Mouse (Mus musculus): ENCODE measurements around the gene Hip1. TPM values are rescaled to one million over a fixed set of nuclear protein-coding genes. Genes with fewer than 3 reads are reported as not detected.

Gene Hip1
- polyA plus RNA-seq, 1 experiment from 2014 or later, result 2.7 TPM

DNA sequence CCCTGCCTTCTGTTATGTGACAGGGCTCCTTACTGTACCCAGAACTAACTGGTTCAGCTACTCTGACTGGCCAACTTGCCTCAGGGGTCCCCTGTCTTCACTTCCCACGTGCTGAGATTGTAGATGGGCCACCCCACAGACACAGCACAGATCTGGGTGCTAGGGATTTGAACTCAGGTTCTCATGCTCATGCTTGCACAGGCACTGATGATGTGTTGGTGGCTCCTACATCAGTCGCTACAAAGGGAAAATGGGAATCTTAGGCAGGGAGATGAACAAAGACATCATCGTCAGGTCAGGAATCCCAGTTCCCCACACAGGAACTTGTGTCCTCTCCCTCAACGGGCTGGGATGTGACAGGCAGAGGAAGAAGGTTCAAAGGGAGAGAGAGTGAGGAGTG lies 31.1 kb upstream of the Hip1 start:
- no peak overlapping the region for H3K27ac ChIP-seq (ENCODE audit: low read depth)
- H3K36me3 ChIP-seq (replicated peaks; ENCODE audit: insufficient read depth, low read length), result no peaks in the 10 kb centered on the region
- H3K4me3 ChIP-seq (ENCODE audit: low read depth, low read length), result no peak overlapping the region
- H3K27me3 ChIP-seq (ENCODE audit: insufficient read depth, low read length), result no peaks in the 10 kb centered on the region
- no peaks in the 10 kb centered on the region for H3K9me3 ChIP-seq (ENCODE audit: low read length)
- 59% methylated on average over 4 of the region's 4 CpGs for WGBS (ENCODE audit: insufficient replicate concordance)
- ATAC-seq (no peak), DNase-seq (no peak)
- TF ChIP-seq CTCF (IDR thresholded peaks at IDR 0.05; ENCODE audit: low read depth), result no peak
- TF ChIP-seq EP300 (IDR thresholded peaks at IDR 0.05; ENCODE audit: low read depth), result no peak
- H3K4me1 ChIP-seq (ENCODE audit: insufficient read depth), result no peaks in the 10 kb centered on the region
- H3K9ac ChIP-seq (replicated peaks), result no peak overlapping the region
- H3K4me2 ChIP-seq (ENCODE audit: low read depth, low read length), result no peak overlapping the region

DNA sequence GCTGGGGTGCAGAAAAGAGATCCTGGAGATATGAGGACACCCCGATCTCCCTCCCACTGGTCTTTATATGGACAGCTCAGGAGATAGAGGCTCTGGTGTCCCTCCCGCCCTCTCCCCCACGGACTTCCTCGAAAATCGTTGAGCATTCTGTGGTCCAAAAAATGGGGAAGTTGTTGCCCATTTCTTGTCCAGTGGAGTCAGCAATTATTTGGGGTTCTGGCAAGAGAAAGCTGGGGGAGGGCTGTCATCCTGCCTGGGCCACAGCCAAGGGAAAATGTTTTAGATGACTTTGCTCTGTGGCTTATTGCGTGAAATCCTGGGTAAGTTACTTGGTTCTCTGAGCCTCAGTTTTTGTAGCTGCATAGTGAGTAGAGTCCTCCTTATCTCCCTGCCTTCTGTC lies 28.1 kb upstream of the Hip1 start, which contains the start of gene Ccl24:
TSS of gene Ccl24 (minus strand) at position 44 of the 400 bp plus-strand sequence.
- ATAC-seq (no peak), DNase-seq (peak; percentile 21)
- TF ChIP-seq CTCF (IDR thresholded peaks at IDR 0.05; ENCODE audit: low read depth) (no peak), EP300 (IDR thresholded peaks at IDR 0.05; ENCODE audit: low read depth) (no peak)
- H3K9me3 ChIP-seq (ENCODE audit: low read length), result no peaks in the 10 kb centered on the region
- H3K4me1 ChIP-seq (ENCODE audit: insufficient read depth), result 0 out of 2 replicates have a peak, but pooled peaks cover 4% of the 10 kb centered on the region
- no peak within 1 kb of the TSS for H3K9ac ChIP-seq (replicated peaks)
- H3K27me3 ChIP-seq (ENCODE audit: insufficient read depth, low read length), result no peaks in the 10 kb centered on the region
- H3K36me3 ChIP-seq (replicated peaks; ENCODE audit: insufficient read depth, low read length), result no peaks in the 10 kb centered on the region
- no peak within 1 kb of the TSS for H3K27ac ChIP-seq (ENCODE audit: low read depth)
- H3K4me3 ChIP-seq (ENCODE audit: low read depth, low read length), result no peak within 1 kb of the TSS
- 29% methylated on average over 6 of the region's 6 CpGs for WGBS (ENCODE audit: insufficient replicate concordance)
- H3K4me2 ChIP-seq (ENCODE audit: low read depth, low read length), result no peak within 1 kb of the TSS

DNA sequence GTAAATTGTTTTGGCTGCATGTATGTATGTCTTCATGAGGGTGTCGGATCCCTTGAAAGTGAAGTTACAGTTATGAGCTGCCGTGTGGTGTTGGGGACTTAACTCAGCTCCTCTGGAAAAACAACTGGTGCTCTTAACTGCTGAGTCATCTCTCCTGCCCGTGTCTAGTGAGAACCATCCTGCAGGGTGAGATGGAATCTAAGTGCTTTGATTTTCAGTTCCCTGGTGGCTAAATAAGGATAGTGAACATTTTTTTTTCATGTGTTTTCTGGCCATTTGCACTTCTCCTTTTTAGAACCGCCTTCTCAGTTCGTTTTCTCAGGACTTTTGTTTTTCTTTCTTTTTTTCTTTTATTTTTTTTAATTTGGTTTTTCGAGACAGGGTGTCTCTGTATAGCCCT lies 23.8 kb upstream of the Hip1 start:
- H3K4me1 ChIP-seq (ENCODE audit: insufficient read depth), result 0 out of 2 replicates have a peak, but pooled peaks cover 4% of the 10 kb centered on the region
- 35% methylated on average over 6 of the region's 6 CpGs for WGBS (ENCODE audit: insufficient replicate concordance)
- H3K27ac ChIP-seq (ENCODE audit: low read depth), result peak overlapping the region; percentile 24; the same call in 1 of the 2 replicates
- DNase-seq, result no peak
- no peaks in the 10 kb centered on the region for H3K9me3 ChIP-seq (ENCODE audit: low read length)
- no peaks in the 10 kb centered on the region for H3K36me3 ChIP-seq (replicated peaks; ENCODE audit: insufficient read depth, low read length)
- TF ChIP-seq EP300 (IDR thresholded peaks at IDR 0.05; ENCODE audit: low read depth) (no peak), CTCF (IDR thresholded peaks at IDR 0.05; ENCODE audit: low read depth) (no peak)
- H3K4me3 ChIP-seq (ENCODE audit: low read depth, low read length), result no peak overlapping the region
- no peak overlapping the region for H3K9ac ChIP-seq (replicated peaks)
- H3K27me3 ChIP-seq (ENCODE audit: insufficient read depth, low read length), result no peaks in the 10 kb centered on the region
- ATAC-seq, result no peak
- H3K4me2 ChIP-seq (ENCODE audit: low read depth, low read length), result no peak overlapping the region

DNA sequence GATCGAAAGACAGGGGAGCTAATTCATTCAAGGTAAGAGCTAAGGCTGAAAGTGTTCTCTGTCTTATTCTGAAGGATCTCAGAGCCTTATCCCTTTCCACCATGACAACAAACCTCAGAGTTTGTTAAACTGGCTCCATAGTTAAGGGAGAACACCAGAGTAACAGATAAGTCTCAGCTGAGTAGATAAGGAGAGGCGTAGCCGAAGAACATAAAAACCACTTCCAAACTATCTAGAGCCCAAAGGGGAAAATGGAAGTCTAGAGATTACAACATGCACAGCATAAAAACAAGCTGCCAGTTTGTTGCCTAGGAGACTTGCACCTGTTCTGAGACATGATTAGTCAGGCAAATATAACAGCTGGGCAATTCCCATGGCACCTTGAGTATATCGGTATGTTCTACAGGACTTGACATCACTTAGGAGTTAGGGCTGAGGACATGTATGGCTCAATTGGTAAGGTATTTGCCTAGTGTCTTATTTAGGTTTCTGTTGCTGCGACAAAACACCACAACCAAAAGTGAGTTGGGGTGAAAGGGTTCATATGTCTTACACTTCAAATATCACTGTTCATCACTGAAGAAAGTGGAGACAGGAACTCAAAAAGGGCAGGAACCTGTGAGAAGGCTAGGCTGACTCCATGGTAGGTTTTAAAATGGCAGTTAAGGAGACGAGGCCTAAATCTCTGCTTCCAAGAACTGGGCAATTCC lies 22.8 kb upstream of the Hip1 start:
- 0 out of 2 replicates have a peak, but pooled peaks cover 4% of the 10 kb centered on the region for H3K4me1 ChIP-seq (ENCODE audit: insufficient read depth)
- H3K27me3 ChIP-seq (ENCODE audit: insufficient read depth, low read length), result no peaks in the 10 kb centered on the region
- H3K9ac ChIP-seq (replicated peaks), result no peak overlapping the region
- DNase-seq, result no peak
- ATAC-seq, result no peak
- no peaks in the 10 kb centered on the region for H3K36me3 ChIP-seq (replicated peaks; ENCODE audit: insufficient read depth, low read length)
- H3K27ac ChIP-seq (ENCODE audit: low read depth), result peak overlapping the region; percentile 44; the same call in 1 of the 2 replicates
- TF ChIP-seq CTCF (IDR thresholded peaks at IDR 0.05; ENCODE audit: low read depth), result no peak
- 58% methylated on average over 6 of the region's 6 CpGs for WGBS (ENCODE audit: insufficient replicate concordance)
- no peak overlapping the region for H3K4me3 ChIP-seq (ENCODE audit: low read depth, low read length)
- H3K4me2 ChIP-seq (ENCODE audit: low read depth, low read length), result no peak overlapping the region
- no peaks in the 10 kb centered on the region for H3K9me3 ChIP-seq (ENCODE audit: low read length)

DNA sequence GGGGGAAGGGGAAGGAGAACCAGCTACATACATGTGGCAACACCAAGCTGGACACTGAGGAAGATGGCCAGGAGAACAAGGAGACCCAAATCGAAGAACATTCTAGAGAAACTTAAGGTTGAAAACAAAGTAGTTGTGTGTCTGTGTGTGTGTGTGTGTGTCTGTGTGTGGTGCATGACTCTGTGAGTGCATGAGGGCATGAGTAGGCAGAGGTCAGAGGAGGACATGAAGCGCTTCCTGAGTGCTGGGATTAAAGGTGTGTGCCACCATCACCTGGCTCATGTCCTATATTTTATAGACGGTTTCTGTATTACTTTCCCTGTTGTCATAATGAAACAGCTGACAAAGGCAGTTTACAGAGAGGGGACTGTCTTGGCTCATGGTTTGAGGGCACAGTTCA lies 18.5 kb upstream of the Hip1 start, which contains the start of gene Ccl26:
TSS of gene Ccl26 (minus strand) at position 101 of the 400 bp plus-strand sequence.
- TF ChIP-seq EP300 (IDR thresholded peaks at IDR 0.05; ENCODE audit: low read depth), result no peak
- no peak for TF ChIP-seq CTCF (IDR thresholded peaks at IDR 0.05; ENCODE audit: low read depth)
- Histone ChIP-seq H3K27me3 (ENCODE audit: insufficient read depth, low read length) (no peaks in the 10 kb centered on the region), H3K27ac (ENCODE audit: low read depth) (no peak within 1 kb of the TSS), H3K4me1 (ENCODE audit: insufficient read depth) (no peaks in the 10 kb centered on the region), H3K4me3 (ENCODE audit: low read depth, low read length) (no peak within 1 kb of the TSS), H3K36me3 (replicated peaks; ENCODE audit: insufficient read depth, low read length) (no peaks in the 10 kb centered on the region), H3K9me3 (ENCODE audit: low read length) (no peaks in the 10 kb centered on the region), H3K4me2 (ENCODE audit: low read depth, low read length) (no peak within 1 kb of the TSS), H3K9ac (replicated peaks) (no peak within 1 kb of the TSS)
- 73% methylated on average over 3 of the region's 3 CpGs for WGBS (ENCODE audit: insufficient replicate concordance)
- no peak for ATAC-seq
- DNase-seq, result no peak

DNA sequence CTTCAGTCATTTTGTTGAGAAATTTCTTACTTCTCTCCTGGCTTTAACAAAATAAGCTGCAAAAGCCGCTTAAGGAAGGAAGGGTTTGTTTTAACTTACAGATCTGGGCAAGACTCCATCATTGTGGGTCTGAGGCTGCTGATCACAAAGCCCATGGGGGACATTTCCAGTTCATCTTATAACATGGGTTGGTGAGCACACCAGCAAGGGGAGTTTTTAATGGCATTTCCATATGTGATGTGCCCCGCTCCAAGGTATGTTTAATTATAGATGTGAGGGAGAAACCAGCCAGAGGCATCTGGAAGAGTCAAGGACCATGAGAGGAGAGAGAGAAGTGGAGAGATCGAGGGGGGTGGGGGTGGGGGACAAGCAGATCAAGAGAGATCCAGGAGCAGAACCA lies 12.8 kb upstream of the Hip1 start:
- Histone ChIP-seq H3K4me2 (ENCODE audit: low read depth, low read length) (no peak overlapping the region), H3K4me3 (ENCODE audit: low read depth, low read length) (no peak overlapping the region), H3K4me1 (ENCODE audit: insufficient read depth) (no peaks in the 10 kb centered on the region), H3K9ac (replicated peaks) (no peak overlapping the region), H3K27ac (ENCODE audit: low read depth) (no peak overlapping the region), H3K27me3 (ENCODE audit: insufficient read depth, low read length) (no peaks in the 10 kb centered on the region), H3K36me3 (replicated peaks; ENCODE audit: insufficient read depth, low read length) (no peaks in the 10 kb centered on the region), H3K9me3 (ENCODE audit: low read length) (no peaks in the 10 kb centered on the region)
- DNase-seq (no peak), ATAC-seq (no peak)
- 67% methylated on average over 3 of the region's 3 CpGs for WGBS (ENCODE audit: insufficient replicate concordance)
- TF ChIP-seq CTCF (IDR thresholded peaks at IDR 0.05; ENCODE audit: low read depth) (no peak), EP300 (IDR thresholded peaks at IDR 0.05; ENCODE audit: low read depth) (no peak)
